Mouse (Mus musculus): Measurements from ENCODE around the gene Vsig10l.

Gene Vsig10l

GRCm38 (mm10) chr7:43462851-43463250 is at the start of gene Vsig10l:
Gene Vsig10l, plus strand, starts transcription at chr7:43463151.
- no peak for DNase-seq (ENCODE audit: low read depth, low spot score)

- peak; percentile 47 for DNase-seq (ENCODE audit: low read depth, low spot score)
Observed at GRCm38 (mm10) chr7:43417298-43417697, 45.7 kb upstream of the Vsig10l start.

GRCm38 (mm10) chr7:43422995-43423617 is 39.8 kb upstream of the Vsig10l start:
- DNase-seq (ENCODE audit: low read depth, low spot score) = peak; percentile 90

GRCm38 (mm10) chr7:43423991-43424625 is 38.8 kb upstream of the Vsig10l start:
- DNase-seq (ENCODE audit: low read depth, low spot score) = no peak

- DNase-seq (ENCODE audit: low read depth, low spot score) = peak; percentile 80
Observed at GRCm38 (mm10) chr7:43427406-43427805, 35.5 kb upstream of the Vsig10l start, which contains the start of gene Lim2. Gene Lim2, plus strand, starts transcription at chr7:43427670.

- no peak for DNase-seq (ENCODE audit: low read depth, low spot score)
Observed at GRCm38 (mm10) chr7:43429500-43429899, 33.5 kb upstream of the Vsig10l start.

GRCm38 (mm10) chr7:43432891-43433290 is 30.1 kb upstream of the Vsig10l start:
- peak; percentile 28 for DNase-seq (ENCODE audit: low read depth, low spot score)

GRCm38 (mm10) chr7:43434676-43435075 is 28.3 kb upstream of the Vsig10l start:
- no peak for DNase-seq (ENCODE audit: low read depth, low spot score)

GRCm38 (mm10) chr7:43436341-43437255 is 26.4 kb upstream of the Vsig10l start, which contains the start of gene Nkg7:
Gene Nkg7, plus strand, starts transcription at chr7:43437073.
- no peak for DNase-seq (ENCODE audit: low read depth, low spot score)

- no peak for DNase-seq (ENCODE audit: low read depth, low spot score)
Observed at GRCm38 (mm10) chr7:43438611-43439010, 24.3 kb upstream of the Vsig10l start.

- no peak for DNase-seq (ENCODE audit: low read depth, low spot score)
Observed at GRCm38 (mm10) chr7:43440482-43440881, 22.5 kb upstream of the Vsig10l start, which contains the start of gene Cldnd2. Gene Cldnd2, plus strand, starts transcription at chr7:43440782.

GRCm38 (mm10) chr7:43441071-43441470 is 21.9 kb upstream of the Vsig10l start:
- no peak for DNase-seq (ENCODE audit: low read depth, low spot score)

- DNase-seq (ENCODE audit: low read depth, low spot score) = no peak
Observed at GRCm38 (mm10) chr7:43442684-43443083, 20.3 kb upstream of the Vsig10l start.

GRCm38 (mm10) chr7:43443126-43443916 is 19.6 kb upstream of the Vsig10l start:
- peak; percentile 82 for DNase-seq (ENCODE audit: low read depth, low spot score)

GRCm38 (mm10) chr7:43443917-43444293 is 19.0 kb upstream of the Vsig10l start, which contains the start of the genes Etfb and Gm45233:
Gene Etfb, plus strand, starts transcription at chr7:43444083.
Gene Gm45233, plus strand, starts transcription at chr7:43444128.
- peak; percentile 99 for DNase-seq (ENCODE audit: low read depth, low spot score)

GRCm38 (mm10) chr7:43447801-43448200 is 15.2 kb upstream of the Vsig10l start:
- DNase-seq (ENCODE audit: low read depth, low spot score) = no peak

GRCm38 (mm10) chr7:43448246-43448645 is 14.7 kb upstream of the Vsig10l start:
- DNase-seq (ENCODE audit: low read depth, low spot score) = no peak

GRCm38 (mm10) chr7:43449811-43450210 is 13.1 kb upstream of the Vsig10l start:
- no peak for DNase-seq (ENCODE audit: low read depth, low spot score)

- DNase-seq (ENCODE audit: low read depth, low spot score) = peak; percentile 26
Observed at GRCm38 (mm10) chr7:43451726-43452125, 11.2 kb upstream of the Vsig10l start.

GRCm38 (mm10) chr7:43452609-43453008 is 10.3 kb upstream of the Vsig10l start:
- DNase-seq (ENCODE audit: low read depth, low spot score) = peak; percentile 82
